Mouse (Mus musculus) hindbrain, postnatal 0 days (tissue): Measurements from ENCODE around the gene Atp6v0c. TPM values are rescaled to one million over a fixed set of nuclear protein-coding genes. Genes with fewer than 3 reads are reported as not detected.

ENCODE experiments used
- ATAC-seq: fragments of 200-750 bp; cut with Nextera tagmentation; 2 replicates; pipeline ENCODE4 v1.8.0; 2017; ENCODE audit warnings: mild to moderate bottlenecking, moderate TSS enrichment, moderate library complexity
- DNase-seq: peaks from one replicate; pipeline ENCODE4 v3.0.0-alpha.2; 2015; ENCODE audit warnings: low spot score
- H3K27ac ChIP-seq: fragments of 300-500 bp; sonication (generic); 2 replicates; pipeline ENCODE4 v1.5.1; 2014; ENCODE audit warnings: mild to moderate bottlenecking
- H3K27me3 ChIP-seq: fragments of 300-500 bp; sonication (generic); 2 replicates; pipeline ENCODE4 v1.6.1; 2014; ENCODE audit warnings: low read length, mixed read lengths; ENCODE audit not compliant: insufficient read depth
- H3K36me3 ChIP-seq: fragments of 300-500 bp; sonication (generic); 2 replicates; pipeline ENCODE4 v1.6.1; 2014; ENCODE audit warnings: low read length, mixed read lengths; ENCODE audit not compliant: insufficient read depth
- H3K4me1 ChIP-seq: fragments of 300-500 bp; sonication (generic); 2 replicates; pipeline ENCODE4 v1.6.1; 2014; ENCODE audit warnings: antibody characterized with exemption, low read length, mixed read lengths; ENCODE audit not compliant: insufficient read depth
- H3K4me2 ChIP-seq: fragments of 300-500 bp; sonication (generic); 2 replicates; pipeline ENCODE4 v1.6.1; 2014; ENCODE audit warnings: low read depth, mild to moderate bottlenecking, low read length, moderate library complexity, mixed read lengths
- H3K4me3 ChIP-seq: fragments of 300-500 bp; sonication (generic); 2 replicates; pipeline ENCODE4 v1.5.1; 2014; ENCODE audit warnings: low read length
- H3K9ac ChIP-seq: fragments of 300-500 bp; sonication (generic); replicated peaks from 2 replicates; pipeline ENCODE4 v1.6.1; 2014; ENCODE audit warnings: mild to moderate bottlenecking, low read length, moderate library complexity, mixed read lengths
- H3K9me3 ChIP-seq: fragments of 300-500 bp; sonication (generic); 2 replicates; pipeline ENCODE4 v1.6.1; 2016; ENCODE audit warnings: low read length, mixed read lengths
- CTCF ChIP-seq: IDR thresholded peaks from 2 replicates; pipeline ENCODE4 v1.5.1; 2016; ENCODE audit warnings: antibody characterized with exemption, control low read depth, low read depth
- whole genome bisulfite sequencing: fragments of 180-500 bp; shearing (Covaris S2); extraction: QIAGEN DNeasy Blood & Tissue Kit; methylation state at CpG from one replicate; pipeline ENCODE4 v1.1.7; 2014; 5-methylcytosine and 5-hydroxymethylcytosine counted together
- polyA plus RNA-seq: library from polyadenylated mRNA; unstranded; fragments of >200 nt; fragmentation: Nextera tagmentation; extraction: Ambion mirVana; gene quantifications from 2 replicates; pipeline ENCODE4 v1.2.1, GENCODE M21; 2015
- total RNA-seq: library from RNA; depleted of rRNA; stranded (reverse); fragments of >200 nt; gene quantifications from 2 replicates; pipeline ENCODE4 v1.2.3, GENCODE M21; 2014

Atp6v0c gene
- total and polyA plus RNA-seq, 2 experiments from 2014 or later = 854 to 2,275 TPM

GRCm38 (mm10) chr17:24191481-24191880, 22.0 kb upstream of the Atp6v0c start:
- Histone ChIP-seq H3K36me3 (0 out of 2 replicates have a peak, but pooled peaks cover 6% of the 10 kb centered on the region), H3K9me3 (no peaks in the 10 kb centered on the region), H3K4me2 (no peak overlapping the region), H3K27me3 (no peaks in the 10 kb centered on the region), H3K4me1 (no peaks in the 10 kb centered on the region), H3K4me3 (no peak overlapping the region), H3K27ac (no peak overlapping the region), H3K9ac (no peak overlapping the region)
- no peak for TF ChIP-seq CTCF
- ATAC-seq (no peak), DNase-seq (no peak)
- WGBS = 78% methylated on average over 4 of the region's 4 CpGs

- ATAC-seq (no peak), DNase-seq (no peak)
- H3K4me3 ChIP-seq = no peak overlapping the region
- no peak for TF ChIP-seq CTCF
- peaks cover 7% of the 10 kb centered on the region; the same call in 1 of the 2 replicates for H3K36me3 ChIP-seq
- H3K9ac ChIP-seq = no peak overlapping the region
- WGBS = 91% methylated on average over 2 of the region's 2 CpGs
- H3K9me3 ChIP-seq = no peaks in the 10 kb centered on the region
- H3K27ac ChIP-seq = no peak overlapping the region
- H3K4me1 ChIP-seq = no peaks in the 10 kb centered on the region
- no peak overlapping the region for H3K4me2 ChIP-seq
- H3K27me3 ChIP-seq = no peaks in the 10 kb centered on the region
Measured at GRCm38 (mm10) chr17:24190934-24191333, 21.4 kb upstream of the Atp6v0c start.

GRCm38 (mm10) chr17:24174259-24174658, 4.8 kb upstream of the Atp6v0c start:
- Histone ChIP-seq H3K9me3 (no peaks in the 10 kb centered on the region), H3K4me2 (no peak overlapping the region), H3K4me3 (no peak overlapping the region), H3K9ac (no peak overlapping the region), H3K4me1 (0 out of 2 replicates have a peak, but pooled peaks cover 5% of the 10 kb centered on the region), H3K27ac (no peak overlapping the region), H3K36me3 (0 out of 2 replicates have a peak, but pooled peaks cover under 1% of the 10 kb centered on the region), H3K27me3 (no peaks in the 10 kb centered on the region)
- WGBS = 81% methylated on average over 3 of the region's 3 CpGs
- DNase-seq = no peak
- no peak for TF ChIP-seq CTCF
- ATAC-seq = no peak

GRCm38 (mm10) chr17:24173423-24173822, 3.9 kb upstream of the Atp6v0c start:
- DNase-seq = peak; percentile 88
- Histone ChIP-seq H3K9me3 (no peaks in the 10 kb centered on the region), H3K9ac (no peak overlapping the region), H3K27ac (no peak overlapping the region), H3K27me3 (no peaks in the 10 kb centered on the region), H3K4me1 (0 out of 2 replicates have a peak, but pooled peaks cover 5% of the 10 kb centered on the region), H3K4me2 (no peak overlapping the region), H3K4me3 (no peak overlapping the region), H3K36me3 (no peaks in the 10 kb centered on the region)
- ATAC-seq = no peak
- TF ChIP-seq CTCF = peak; percentile 94
- 2% methylated on average over 3 of the region's 3 CpGs for WGBS

- TF ChIP-seq CTCF = no peak
- WGBS = 88% methylated on average over 4 of the region's 4 CpGs
- DNase-seq (no peak), ATAC-seq (no peak)
- no peak overlapping the region for H3K27ac ChIP-seq
- H3K9ac ChIP-seq = no peak overlapping the region
- peaks cover 14% of the 10 kb centered on the region for H3K4me1 ChIP-seq
- H3K36me3 ChIP-seq = no peaks in the 10 kb centered on the region
- H3K9me3 ChIP-seq = no peaks in the 10 kb centered on the region
- H3K4me2 ChIP-seq = no peak overlapping the region
- H3K27me3 ChIP-seq = no peaks in the 10 kb centered on the region
- no peak overlapping the region for H3K4me3 ChIP-seq
Measured at GRCm38 (mm10) chr17:24171738-24172137, 2.2 kb upstream of the Atp6v0c start.

- Histone ChIP-seq H3K4me1 (peaks cover 14% of the 10 kb centered on the region), H3K9me3 (no peaks in the 10 kb centered on the region), H3K4me2 (no peak overlapping the region), H3K4me3 (no peak overlapping the region), H3K9ac (no peak overlapping the region), H3K27ac (peak overlapping the region; percentile 100; the same call in 1 of the 2 replicates), H3K27me3 (no peaks in the 10 kb centered on the region), H3K36me3 (peaks cover 3% of the 10 kb centered on the region; the same call in 1 of the 2 replicates)
- DNase-seq = no peak
- WGBS = 76% methylated on average over 5 of the region's 5 CpGs
- TF ChIP-seq CTCF = no peak
- ATAC-seq = no peak
Measured at GRCm38 (mm10) chr17:24170729-24171128, 1.2 kb upstream of the Atp6v0c start.

GRCm38 (mm10) chr17:24170125-24170524, 623 bp upstream of the Atp6v0c start:
- H3K4me2 ChIP-seq = peak overlapping the region; percentile 78
- DNase-seq (no peak), ATAC-seq (no peak)
- WGBS = 54% methylated on average over 3 of the region's 3 CpGs
- peak overlapping the region; percentile 85 for H3K9ac ChIP-seq
- TF ChIP-seq CTCF = no peak
- H3K4me3 ChIP-seq = peak overlapping the region; percentile 57
- H3K27me3 ChIP-seq = no peaks in the 10 kb centered on the region
- H3K27ac ChIP-seq = peak overlapping the region; percentile 100
- peaks cover 14% of the 10 kb centered on the region for H3K4me1 ChIP-seq
- peaks cover 3% of the 10 kb centered on the region; the same call in 1 of the 2 replicates for H3K36me3 ChIP-seq
- H3K9me3 ChIP-seq = no peaks in the 10 kb centered on the region
